Mouse (Mus musculus) MEL (cell line): ENCODE measurements around the gene Dmpk. TPM values are rescaled to one million over a fixed set of nuclear protein-coding genes. Genes with fewer than 3 reads are reported as not detected.

Experiments
- DNase-seq: peaks from one replicate; pipeline ENCODE4 v3.0.0; 2011; ENCODE audit warnings: low read depth, low spot score
- H3K27ac ChIP-seq: 2 replicates; pipeline ENCODE4 v1.5.1; 2012; ENCODE audit warnings: low read depth, mild to moderate bottlenecking, control low read depth, low read length, moderate library complexity; ENCODE audit not compliant: control insufficient read depth
- H3K27me3 ChIP-seq, 2 experiments: fragments of 150-350 bp in 1 of 2; sonication (generic) in 1 of 2; 2 replicates each; pipeline ENCODE4 v1.6.1; 2012; ENCODE audit warnings: low read length in 2 of 2, mild to moderate bottlenecking in 2 of 2, improper control_type of control experiment in 1 of 2, moderate library complexity in 1 of 2; ENCODE audit not compliant: insufficient read depth in 2 of 2, control insufficient read depth in 1 of 2
- H3K36me3 ChIP-seq, 2 experiments: 2 replicates each; pipeline ENCODE4 v1.6.1; 2012 to 2014; ENCODE audit warnings: low read length in 2 of 2, improper control_type of control experiment in 1 of 2, inconsistent platforms in 1 of 2, mild to moderate bottlenecking in 1 of 2; ENCODE audit not compliant: insufficient read depth in 2 of 2, control insufficient read depth in 1 of 2
- H3K4me1 ChIP-seq, 2 experiments: fragments of 150-350 bp in 1 of 2; sonication (generic) in 1 of 2; 2 replicates each; pipeline ENCODE4 v1.6.1; 2012; ENCODE audit warnings: low read length in 2 of 2, improper control_type of control experiment in 1 of 2, mild to moderate bottlenecking in 1 of 2; ENCODE audit not compliant: insufficient read depth in 2 of 2, control insufficient read depth in 1 of 2
- H3K4me3 ChIP-seq, 2 experiments: fragments of 150-350 bp in 1 of 2; sonication (generic) in 1 of 2; 2 replicates each; pipeline ENCODE4 v1.5.1; 2012; ENCODE audit warnings: low read depth in 2 of 2, low read length in 2 of 2, mild to moderate bottlenecking in 2 of 2, moderate library complexity in 2 of 2, control low read depth in 1 of 2, improper control_type of control experiment in 1 of 2; ENCODE audit not compliant: control insufficient read depth in 1 of 2, insufficient read depth in 1 of 2
- H3K79me2 ChIP-seq: 2 replicates; pipeline ENCODE4 v1.6.1; 2012; ENCODE audit warnings: mild to moderate bottlenecking, low read length, moderate library complexity; ENCODE audit not compliant: control insufficient read depth, poor library complexity, insufficient read depth
- H3K9ac ChIP-seq: 2 replicates; pipeline ENCODE4 v1.6.1; 2012; ENCODE audit warnings: low read depth, mild to moderate bottlenecking, control low read depth, low read length, moderate library complexity; ENCODE audit not compliant: control insufficient read depth, poor library complexity, severe bottlenecking
- H3K9me3 ChIP-seq: fragments of 150-350 bp; sonication (generic); replicated peaks from 2 replicates; pipeline ENCODE4 v1.6.1; 2012; ENCODE audit warnings: mild to moderate bottlenecking, low read length, improper control_type of control experiment, moderate library complexity; ENCODE audit not compliant: insufficient read depth
- CTCF ChIP-seq, 3 experiments: IDR thresholded peaks in 2 of 3; conservative IDR thresholded peaks in 1 of 3; 2 replicates each; pipeline ENCODE4 v1.5.1; 2011 to 2012; ENCODE audit warnings: low read length in 3 of 3, low read depth in 2 of 3, mild to moderate bottlenecking in 2 of 3, improper control_type of control experiment in 1 of 3, inconsistent platforms in 1 of 3, mixed read lengths in 1 of 3, moderate library complexity in 1 of 3; ENCODE audit not compliant: control insufficient read depth in 1 of 3, insufficient read depth in 1 of 3, poor library complexity in 1 of 3, severe bottlenecking in 1 of 3
- MAX ChIP-seq: IDR thresholded peaks from 2 replicates; pipeline ENCODE4 v1.6.1; 2011; ENCODE audit warnings: low read length, improper control_type of control experiment
- NELFE ChIP-seq: IDR thresholded peaks from 2 replicates; pipeline ENCODE4 v1.6.1; 2011; ENCODE audit warnings: low read depth, low read length, improper control_type of control experiment
- POLR2AphosphoS2 ChIP-seq: IDR thresholded peaks from 2 replicates; pipeline ENCODE4 v1.6.1; 2011; ENCODE audit warnings: low read length, improper control_type of control experiment
- RAD21 ChIP-seq: IDR thresholded peaks from 2 replicates; pipeline ENCODE4 v1.6.1; 2011; ENCODE audit warnings: mild to moderate bottlenecking, low read depth, low read length, improper control_type of control experiment
- SMC3 ChIP-seq: IDR thresholded peaks from 2 replicates; pipeline ENCODE4 v1.6.1; 2011; ENCODE audit warnings: low read depth, low read length, improper control_type of control experiment
- ZNF384 ChIP-seq: IDR thresholded peaks from 2 replicates; pipeline ENCODE4 v1.6.1; 2012; ENCODE audit warnings: low read depth, mild to moderate bottlenecking, inconsistent platforms, low read length, improper control_type of control experiment
- polyA plus RNA-seq, 2 experiments: library from polyadenylated mRNA; stranded (reverse) in 1 of 2; unstranded in 1 of 2; fragments of >175 nt in 1 of 2; fragments of >200 nt in 1 of 2; gene quantifications; 2 replicates each; pipeline versions ENCODE4 v1.2.1 to v1.2.4; 2012; ENCODE audit warnings: low replicate concordance in 2 of 2, low read depth in 1 of 2; ENCODE audit not compliant: insufficient read length in 2 of 2, insufficient read depth in 1 of 2, missing spikeins in 1 of 2
- total RNA-seq: library from RNA; depleted of rRNA; stranded (reverse); fragments of 300-350 nt; gene quantifications from 2 replicates; pipeline ENCODE4 v1.2.3, GENCODE M21; 2012; rRNA removed

Dmpk gene
- total and polyA plus RNA-seq, 3 experiments = 5.4 to 29.3 TPM; not detected in 1

- no peak overlapping the region for H3K27ac ChIP-seq
- no peak for TF ChIP-seq MAX
- TF ChIP-seq NELFE = no peak
- peak; percentile 57 for TF ChIP-seq SMC3
- peak; percentile 31 for TF ChIP-seq RAD21
- TF ChIP-seq CTCF (IDR thresholded peaks at IDR 0.05 in 2 of 3, conservative IDR thresholded peaks at IDR 0.05 in 1 of 3; ENCODE audit: control insufficient read depth in 1 of 3, insufficient read depth in 1 of 3, low read depth in 2 of 3, low read length in 3 of 3, poor library complexity in 1 of 3, severe bottlenecking in 1 of 3) = peak; percentile 52 to 77 (median 62)
- TF ChIP-seq ZNF384 = peak; percentile 91
- TF ChIP-seq POLR2AphosphoS2 = no peak
- H3K36me3 ChIP-seq = no peaks in the 10 kb centered on the region
- H3K9ac ChIP-seq = no peak overlapping the region
- no peak overlapping the region for H3K4me3 ChIP-seq
- H3K79me2 ChIP-seq = no peaks in the 10 kb centered on the region
- no peaks in the 10 kb centered on the region for H3K4me1 ChIP-seq
- no peaks in the 10 kb centered on the region for H3K27me3 ChIP-seq
- no peaks in the 10 kb centered on the region for H3K9me3 ChIP-seq
- peak; percentile 63 for DNase-seq
These were observed 53.7 kb downstream of the Dmpk start for GRCm38 (mm10) chr7:19137380-19137779.

Other genes starting within 250 kb of the Dmpk start
- gene Mill2, start 243.9 kb upstream of the Dmpk start, total RNA-seq = 0.08 TPM in 1 of 2 replicates, not detected in the other
- gene Mill2, start 243.9 kb upstream of the Dmpk start, polyA plus RNA-seq = under 1 TPM in 1 of 2 experiments, not detected in 1; 0.13 TPM
- not detected in 2 replicates for gene Pglyrp1, start 212.5 kb upstream of the Dmpk start, total RNA-seq
- under 1 TPM in 1 of 2 experiments, not detected in 1; 0.33 TPM for gene Pglyrp1, start 212.5 kb upstream of the Dmpk start, polyA plus RNA-seq
- 19.7 TPM in 2 replicates for gene Ccdc61, start 173.4 kb upstream of the Dmpk start, total RNA-seq
- gene Ccdc61, start 173.4 kb upstream of the Dmpk start, polyA plus RNA-seq = 10 to 100 TPM in 1 of 2 experiments, not detected in 1; 69.8 TPM
- gene Nova2, start 158.0 kb upstream of the Dmpk start, total RNA-seq = 0.03 and 0.04 TPM in 2 replicates
- under 1 TPM in 1 of 2 experiments, not detected in 1; 0.22 TPM for gene Nova2, start 158.0 kb upstream of the Dmpk start, polyA plus RNA-seq
- not detected in 2 replicates for gene Nanos2, start 96.4 kb upstream of the Dmpk start, total RNA-seq
- not detected for gene Nanos2, start 96.4 kb upstream of the Dmpk start, polyA plus RNA-seq
- gene Mypop, start 92.6 kb upstream of the Dmpk start, total RNA-seq = 0.95 and 1.2 TPM in 2 replicates
- gene Mypop, start 92.6 kb upstream of the Dmpk start, polyA plus RNA-seq = 1 to 10 TPM in 1 of 2 experiments, not detected in 1; 6.5 TPM
- gene Irf2bp1, start 79.8 kb upstream of the Dmpk start, total RNA-seq = 27.8 and 33.1 TPM in 2 replicates
- gene Irf2bp1, start 79.8 kb upstream of the Dmpk start, polyA plus RNA-seq = 10 to 100 TPM in 1 of 2 experiments, not detected in 1; 41.1 TPM
- not detected in 2 replicates for gene Foxa3, start 60.3 kb upstream of the Dmpk start, total RNA-seq
- gene Foxa3, start 60.3 kb upstream of the Dmpk start, polyA plus RNA-seq = not detected
- gene Sympk, start 59.5 kb upstream of the Dmpk start, total RNA-seq = 108 and 122 TPM in 2 replicates
- 100 to 1,000 TPM in 1 of 2 experiments, not detected in 1; 226 TPM for gene Sympk, start 59.5 kb upstream of the Dmpk start, polyA plus RNA-seq
- 0.16 and 0.23 TPM in 2 replicates for gene Rsph6a, start 29.2 kb upstream of the Dmpk start, total RNA-seq
- under 1 TPM in 1 of 2 experiments, not detected in 1; 0.04 TPM for gene Rsph6a, start 29.2 kb upstream of the Dmpk start, polyA plus RNA-seq
- gene Dmwd, start 7.6 kb upstream of the Dmpk start, total RNA-seq = 18.3 and 19.4 TPM in 2 replicates
- 10 to 100 TPM; 51.5 to 70.3 TPM for gene Dmwd, start 7.6 kb upstream of the Dmpk start, polyA plus RNA-seq
- 2.7 and 3.0 TPM in 2 replicates for gene Six5, start 10.7 kb downstream of the Dmpk start, total RNA-seq
- gene Six5, start 10.7 kb downstream of the Dmpk start, polyA plus RNA-seq = 1 to 10 TPM in 1 of 2 experiments, not detected in 1; 7.7 TPM
- not detected in 2 replicates for gene Gm4969, start 34.5 kb downstream of the Dmpk start, total RNA-seq
- gene Gm4969, start 34.5 kb downstream of the Dmpk start, polyA plus RNA-seq = not detected
- 11.5 and 13.7 TPM in 2 replicates for gene Fbxo46, start 36.0 kb downstream of the Dmpk start, total RNA-seq
- gene Fbxo46, start 36.0 kb downstream of the Dmpk start, polyA plus RNA-seq = 10 to 100 TPM in 1 of 2 experiments, not detected in 1; 10.1 TPM
- gene Qpctl, start 65.4 kb downstream of the Dmpk start, total RNA-seq = 3.1 and 3.4 TPM in 2 replicates
- gene Qpctl, start 65.4 kb downstream of the Dmpk start, polyA plus RNA-seq = 1 to 10 TPM in 1 of 2 experiments, not detected in 1; 6.5 TPM
- gene Snrpd2, start 65.9 kb downstream of the Dmpk start, total RNA-seq = 333 and 345 TPM in 2 replicates
- 100 to 1,000 TPM in 1 of 2 experiments, not detected in 1; 234 TPM for gene Snrpd2, start 65.9 kb downstream of the Dmpk start, polyA plus RNA-seq
- 0.49 and 0.65 TPM in 2 replicates for gene Gipr, start 82.3 kb downstream of the Dmpk start, total RNA-seq
- 1 to 10 TPM in 1 of 2 experiments, not detected in 1; 2.1 TPM for gene Gipr, start 82.3 kb downstream of the Dmpk start, polyA plus RNA-seq
- 22.0 and 25.1 TPM in 2 replicates for gene Eml2, start 92.6 kb downstream of the Dmpk start, total RNA-seq
- 10 to 100 TPM in 1 of 2 experiments, not detected in 1; 43.6 TPM for gene Eml2, start 92.6 kb downstream of the Dmpk start, polyA plus RNA-seq
- 0.07 and 0.19 TPM in 2 replicates for gene Gpr4, start 128.7 kb downstream of the Dmpk start, total RNA-seq
- under 1 TPM in 1 of 2 experiments, not detected in 1; 0.15 TPM for gene Gpr4, start 128.7 kb downstream of the Dmpk start, polyA plus RNA-seq
- gene Opa3, start 144.5 kb downstream of the Dmpk start, total RNA-seq = 16.3 and 18.5 TPM in 2 replicates
- gene Opa3, start 144.5 kb downstream of the Dmpk start, polyA plus RNA-seq = 10 to 100 TPM; 37.2 to 85.4 TPM
- gene Vasp, start 188.0 kb downstream of the Dmpk start, total RNA-seq = 121 and 130 TPM in 2 replicates
- gene Vasp, start 188.0 kb downstream of the Dmpk start, polyA plus RNA-seq = 100 to 1,000 TPM in 1 of 2 experiments, not detected in 1; 185 TPM
- not detected in 2 replicates for gene Ppm1n, start 196.2 kb downstream of the Dmpk start, total RNA-seq
- gene Ppm1n, start 196.2 kb downstream of the Dmpk start, polyA plus RNA-seq = not detected
- gene Rtn2, start 198.8 kb downstream of the Dmpk start, total RNA-seq = 0.27 and 0.52 TPM in 2 replicates
- 1 to 10 TPM in 1 of 2 experiments, not detected in 1; 1.4 TPM for gene Rtn2, start 198.8 kb downstream of the Dmpk start, polyA plus RNA-seq
- 0.04 and 0.10 TPM in 2 replicates for gene Fosb, start 226.2 kb downstream of the Dmpk start, total RNA-seq
- under 1 TPM in 1 of 2 experiments, not detected in 1; 0.49 TPM for gene Fosb, start 226.2 kb downstream of the Dmpk start, polyA plus RNA-seq